Mouse (Mus musculus) frontal cortex, postnatal 36 days (tissue): ENCODE measurements around the gene Gtf2e1.

Experiments used
- DNase-seq, 2 experiments: peaks; one replicate each; pipeline ENCODE4 v3.0.0; 2022; ENCODE audit warnings: low spot score in 2 of 2

Gtf2e1 gene

DNA sequence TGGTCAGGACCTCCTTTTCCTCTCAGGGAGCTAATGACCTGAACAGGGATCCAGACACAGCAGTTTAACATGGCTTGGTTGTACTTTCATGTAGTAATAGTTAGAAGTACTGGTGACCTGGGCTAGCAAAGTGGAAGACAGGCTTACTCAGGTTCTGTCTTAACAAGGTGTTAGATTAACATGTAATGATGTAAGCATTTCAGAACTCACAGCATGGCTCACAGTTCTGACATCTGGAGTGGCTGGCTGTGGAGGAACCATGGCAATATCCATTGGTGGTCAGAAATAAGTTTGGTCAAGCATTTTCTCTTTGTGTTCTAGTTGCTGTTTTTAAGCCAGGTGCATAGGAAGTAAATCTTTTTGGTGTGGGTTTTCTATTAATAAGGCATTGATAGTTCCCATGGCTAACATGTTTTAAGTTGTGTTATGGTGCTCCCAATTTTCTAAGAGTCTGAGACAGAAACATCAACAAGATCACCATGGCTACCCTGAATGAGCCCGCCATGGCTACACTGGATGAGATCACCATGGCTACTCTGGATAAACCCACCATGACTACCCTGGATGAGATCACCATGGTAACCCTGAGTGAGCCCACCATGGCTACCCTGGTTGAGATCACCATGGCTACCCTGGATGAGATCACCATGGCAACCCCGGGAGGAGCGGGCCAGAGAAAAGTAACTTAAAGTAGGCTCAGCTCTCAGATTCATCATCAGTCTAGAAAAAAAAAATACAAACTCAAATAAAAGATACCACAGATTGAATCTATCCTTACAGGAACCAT, 52.6 kb downstream of the Gtf2e1 start:
- no peak for DNase-seq

DNA sequence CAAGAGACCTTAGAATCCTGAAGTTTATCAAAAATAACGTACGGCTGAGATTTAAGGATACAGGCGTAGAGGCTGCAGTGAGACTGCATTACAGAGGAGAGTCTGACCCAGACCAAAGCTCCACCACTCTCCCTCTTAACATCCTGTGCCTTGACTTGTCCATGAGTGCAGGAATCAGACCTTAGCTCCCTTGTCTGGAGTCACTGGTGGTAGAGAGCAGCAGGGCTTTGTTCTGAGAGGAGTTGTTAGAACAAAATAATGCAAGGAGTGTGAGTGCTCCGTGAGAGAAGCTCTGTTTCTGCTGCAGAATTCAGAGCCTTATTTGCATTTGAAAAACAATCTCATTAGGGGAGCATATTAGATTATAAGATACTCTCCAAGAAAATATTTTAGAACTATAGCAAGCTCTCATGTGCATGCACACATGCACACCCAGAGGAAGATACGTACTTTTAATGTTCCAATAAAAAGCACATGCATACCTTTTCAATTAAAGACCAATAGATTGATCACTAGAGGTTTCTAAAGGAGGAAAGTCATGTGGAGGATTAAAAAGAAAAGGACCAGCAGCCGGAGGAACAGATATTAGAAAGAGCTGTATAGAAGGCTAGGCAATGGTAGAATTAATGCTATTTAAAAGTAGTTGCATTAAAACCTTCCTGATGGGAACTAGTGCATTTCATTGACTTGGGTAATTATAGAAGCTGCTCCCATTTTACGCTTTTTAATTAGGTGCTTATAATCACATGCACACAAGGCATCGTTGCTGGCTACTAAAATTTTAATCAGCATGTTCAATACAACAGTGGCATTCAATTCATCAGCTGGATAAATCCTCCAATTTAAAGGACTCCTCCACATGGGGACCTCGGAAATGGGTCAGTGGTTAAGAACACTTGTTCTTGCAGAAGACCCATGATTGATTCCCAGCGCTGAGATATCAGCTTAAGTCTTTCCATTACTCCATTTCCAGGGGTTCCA, 61.0 kb downstream of the Gtf2e1 start:
- no peak for DNase-seq

DNA sequence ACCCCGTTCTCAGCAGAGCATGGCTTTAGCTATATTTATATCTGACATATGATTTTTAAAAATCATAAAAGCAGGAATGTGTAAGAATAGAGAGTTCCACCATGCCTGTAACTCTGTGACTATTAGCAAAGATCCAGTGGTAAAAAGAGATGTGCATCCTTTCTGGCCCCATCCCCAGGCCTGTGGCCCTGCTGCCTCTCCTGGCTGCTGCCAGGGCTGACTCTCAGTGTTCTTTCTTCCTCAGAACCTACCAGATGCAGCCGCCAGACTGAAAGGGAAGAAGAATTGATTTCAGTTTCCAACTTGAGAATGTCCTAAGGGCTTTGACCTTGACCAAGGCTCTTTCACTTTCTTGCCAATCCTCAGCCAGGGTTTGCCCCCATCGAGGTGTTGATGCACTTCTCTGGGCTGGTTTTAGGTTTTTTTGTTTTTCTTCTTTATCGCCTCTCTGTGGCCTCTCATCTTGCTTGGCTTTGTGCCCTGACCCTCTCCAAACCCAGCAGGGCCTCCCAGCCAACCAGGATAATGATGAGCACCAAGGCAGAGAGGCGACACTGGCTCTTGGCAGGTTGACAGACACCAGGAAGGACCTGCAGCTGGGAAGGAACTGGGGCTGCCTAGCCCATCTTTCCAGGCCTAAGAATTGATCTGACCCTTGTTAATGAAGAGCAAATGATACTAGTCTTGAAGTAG, 66.8 kb downstream of the Gtf2e1 start:
- no peak for DNase-seq

DNA sequence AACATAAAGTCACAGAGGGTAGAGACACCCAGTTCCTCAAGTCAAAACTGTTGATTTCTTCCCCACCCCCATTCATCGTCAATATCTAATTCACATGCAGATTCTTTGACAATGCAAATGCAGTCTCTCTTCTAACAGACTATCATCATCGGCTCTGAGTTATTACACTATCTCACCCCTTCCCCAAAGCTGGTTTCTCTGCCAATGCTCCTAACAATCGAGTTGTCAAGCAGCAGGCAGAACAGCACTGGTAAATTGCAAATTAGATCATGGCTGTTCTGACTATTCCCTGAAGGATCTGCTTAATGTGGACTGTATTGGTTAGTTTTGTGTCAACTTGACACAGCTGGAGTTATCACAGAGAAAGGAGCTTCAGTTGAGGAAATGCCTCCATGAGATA, 70.0 kb downstream of the Gtf2e1 start:
- no peak for DNase-seq

DNA sequence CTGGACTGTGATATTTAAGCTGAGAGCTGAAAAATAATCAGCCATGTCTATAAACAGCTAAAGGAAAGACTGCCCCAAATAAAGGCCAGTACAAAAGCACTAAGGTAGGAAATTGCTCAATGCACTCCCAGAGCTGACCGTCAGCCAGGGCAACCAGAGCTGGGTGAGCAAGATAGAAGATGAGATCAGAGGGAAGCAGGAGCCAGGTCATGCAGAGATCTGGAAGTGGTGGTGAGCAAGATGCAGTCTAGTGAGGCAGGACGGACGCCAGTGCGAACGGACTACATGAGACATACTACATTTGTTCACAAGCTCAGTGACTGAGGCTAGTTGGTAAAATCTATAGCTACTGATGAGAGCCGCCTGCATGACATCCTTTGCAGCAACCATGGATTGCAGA, 75.6 kb downstream of the Gtf2e1 start:
- no peak for DNase-seq

DNA sequence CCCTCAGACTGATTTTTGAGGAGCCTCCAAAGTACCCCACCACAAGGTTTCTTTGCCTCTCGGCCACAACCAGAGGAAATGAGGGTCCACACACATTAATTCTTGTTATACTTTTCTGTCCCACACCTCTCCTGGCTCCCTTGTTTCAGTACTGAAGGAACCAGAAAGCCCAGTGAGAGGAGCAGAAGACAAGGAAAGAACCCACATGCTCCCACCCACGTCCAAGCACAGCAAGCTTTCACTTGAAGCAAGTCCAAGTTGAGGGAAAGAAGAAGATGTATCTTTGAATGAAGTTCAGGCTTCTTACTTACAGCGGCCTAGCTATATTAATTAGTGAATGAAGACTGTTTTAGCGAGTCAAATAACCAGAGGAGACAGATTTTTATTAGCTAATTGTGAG, 76.7 kb downstream of the Gtf2e1 start:
- DNase-seq: peak in 1 of 2 experiments; percentile 36

DNA sequence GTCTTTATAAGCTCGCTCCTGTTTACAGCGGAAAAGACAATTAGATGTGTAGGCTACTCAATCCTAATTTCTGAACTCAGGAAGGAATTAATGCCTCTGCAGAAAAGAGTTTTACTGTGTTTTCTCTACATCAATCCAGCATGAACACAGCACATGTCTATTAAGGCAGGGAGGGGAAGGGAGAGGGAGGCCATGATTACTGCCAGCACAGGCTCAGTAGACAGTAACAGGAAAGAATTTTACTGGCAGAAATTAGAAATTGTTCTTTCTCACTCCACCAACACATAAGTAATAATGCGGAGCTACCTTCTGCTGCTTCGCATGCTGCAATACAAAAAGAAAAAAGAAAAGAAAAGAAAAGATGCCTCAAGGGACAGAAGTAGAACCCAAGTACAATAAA, 78.0 kb downstream of the Gtf2e1 start:
- DNase-seq: no peak
